Mouse (Mus musculus) adrenal gland, postnatal 4 days (tissue): ENCODE measurements around the gene Tmem222. TPM values are rescaled to one million over a fixed set of nuclear protein-coding genes. Genes with fewer than 3 reads are reported as not detected.

Source experiments
- DNase-seq, 2 experiments: peaks; one replicate each; pipeline ENCODE4 v3.0.0; 2021 to 2022; ENCODE audit warnings: low spot score in 2 of 2, mixed read lengths in 2 of 2
- total RNA-seq, 2 experiments: library from RNA; stranded (reverse); gene quantifications; 2 replicates each; pipeline ENCODE4 v1.2.3; 2021

Tmem222 gene
- total RNA-seq, 2 experiments from 2014 or later = 65.5 to 78.0 TPM

GRCm38 (mm10) chr4:133253412-133253811 is 24.2 kb downstream of the Tmem222 start:
- DNase-seq = no peak

- DNase-seq = no peak
Measured at GRCm38 (mm10) chr4:133252089-133252488, 25.5 kb downstream of the Tmem222 start.

- no peak for DNase-seq
Measured at GRCm38 (mm10) chr4:133251214-133251613, 26.4 kb downstream of the Tmem222 start.

GRCm38 (mm10) chr4:133250609-133251008 is 27.0 kb downstream of the Tmem222 start:
- DNase-seq = peak; percentile 67 to 75

DNA sequence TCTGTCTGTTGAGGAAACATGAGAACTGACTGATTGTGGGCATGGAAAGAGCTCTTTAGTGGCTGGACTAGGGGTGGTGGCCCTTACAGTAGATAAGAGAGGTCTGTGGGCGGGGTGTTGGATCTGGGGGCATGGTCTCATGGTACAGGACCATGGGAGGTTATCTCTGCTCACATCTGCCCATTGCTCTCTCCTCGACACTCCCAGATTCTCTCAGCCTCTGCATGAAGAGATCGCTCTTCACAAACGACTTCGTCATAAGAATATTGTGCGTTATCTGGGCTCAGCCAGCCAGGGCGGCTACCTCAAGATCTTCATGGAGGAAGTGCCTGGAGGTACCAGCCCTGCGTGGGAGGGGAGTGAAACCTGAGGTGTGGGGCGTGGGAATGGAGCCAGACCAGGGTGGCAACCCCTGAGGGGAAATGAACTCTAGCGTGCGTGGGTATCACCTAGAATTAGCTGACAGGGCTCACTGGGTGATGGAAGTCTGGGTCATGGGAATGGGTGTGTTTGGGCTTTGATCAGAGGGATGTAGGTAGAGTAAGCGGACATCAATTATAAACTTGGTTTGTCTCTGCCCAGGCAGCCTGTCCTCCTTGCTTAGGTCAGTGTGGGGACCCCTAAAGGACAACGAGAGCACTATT is 29.7 kb downstream of the Tmem222 start:
- DNase-seq = no peak

DNA sequence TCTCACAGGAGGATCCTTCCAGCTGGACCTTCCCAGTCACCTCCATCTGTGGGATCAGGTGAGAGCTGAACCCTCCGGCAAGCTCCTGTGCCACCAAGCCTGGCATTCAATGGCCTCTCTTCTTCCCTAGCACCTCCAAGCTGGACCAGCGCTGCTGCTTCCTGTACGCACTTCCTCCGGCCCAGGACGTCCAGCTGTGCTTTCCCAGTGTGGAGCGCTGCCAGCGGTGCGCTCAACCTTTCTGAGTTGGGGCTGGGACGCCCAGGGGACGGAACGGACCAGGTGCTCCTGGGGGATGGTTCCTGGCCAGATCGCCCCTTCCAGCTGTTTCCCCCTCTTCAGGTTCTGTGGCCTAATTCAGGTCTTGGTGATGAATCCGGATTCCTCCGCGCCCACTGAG is 30.5 kb downstream of the Tmem222 start:
- DNase-seq = no peak

DNA sequence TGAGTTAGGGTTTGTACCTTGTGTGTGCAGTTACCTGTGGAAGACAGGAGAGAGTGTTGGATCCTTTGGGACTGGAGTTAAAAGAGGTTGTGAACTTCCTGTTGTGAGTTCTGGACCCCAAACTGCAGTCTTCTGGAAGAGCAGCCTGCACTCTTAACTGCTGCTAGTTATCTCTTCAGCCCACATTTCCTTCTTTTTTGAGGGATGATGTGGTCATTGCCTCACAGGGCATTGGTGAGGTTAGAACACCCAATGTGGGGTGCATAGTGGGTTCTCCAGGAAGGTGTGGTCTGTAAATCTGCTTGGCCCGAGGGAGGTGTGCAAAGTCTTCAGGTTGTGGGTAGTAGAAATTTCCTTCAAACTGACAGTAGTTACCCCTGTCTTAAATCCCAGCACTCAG is 33.3 kb downstream of the Tmem222 start:
- DNase-seq = no peak

DNA sequence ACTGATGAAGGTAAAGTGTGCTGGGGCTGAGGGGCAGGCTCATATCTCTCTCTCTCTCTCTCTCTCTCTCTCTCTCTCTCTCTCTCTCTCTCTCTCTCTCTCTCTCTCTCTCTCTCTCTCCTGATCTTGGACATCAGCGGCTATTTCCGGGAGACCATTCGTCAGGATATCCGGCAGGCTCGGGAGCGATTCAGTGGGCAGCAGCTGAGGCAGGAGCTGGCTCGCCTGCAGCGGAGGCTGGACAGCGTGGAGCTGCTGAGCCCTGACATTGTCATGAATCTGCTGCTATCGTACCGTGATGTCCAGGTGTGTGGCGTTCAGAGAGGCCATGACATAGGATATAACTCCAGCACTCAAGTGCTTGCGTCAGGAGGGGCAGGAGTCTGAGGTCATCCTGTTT is 34.1 kb downstream of the Tmem222 start:
- no peak for DNase-seq

- no peak for DNase-seq
Measured at GRCm38 (mm10) chr4:133242710-133243109, 34.9 kb downstream of the Tmem222 start.

GRCm38 (mm10) chr4:133241910-133242309 is 35.7 kb downstream of the Tmem222 start:
- no peak for DNase-seq

GRCm38 (mm10) chr4:133240934-133241908 is 36.4 kb downstream of the Tmem222 start:
- DNase-seq = peak; percentile 80 to 87

DNA sequence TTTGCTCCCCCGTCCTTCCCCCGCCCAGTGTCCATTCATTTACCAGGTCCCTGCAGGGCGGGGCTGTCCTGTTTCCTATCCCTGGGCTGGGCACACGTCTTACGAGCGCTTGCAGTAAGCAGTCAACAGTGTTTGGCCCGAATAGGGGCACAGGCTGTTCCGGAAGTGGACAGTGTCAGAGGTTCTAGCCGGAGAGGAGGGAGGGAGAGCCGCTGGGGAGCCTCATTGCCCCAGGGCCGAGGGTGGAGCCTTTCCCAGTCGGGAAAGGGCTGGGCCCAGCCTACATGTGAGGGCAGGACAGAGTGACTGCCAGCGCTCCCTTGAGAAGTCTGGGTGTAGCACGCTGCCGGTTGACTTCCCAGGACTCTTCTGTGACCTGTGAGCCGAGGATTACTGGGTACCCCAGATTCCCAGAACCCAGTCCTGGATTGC is 37.1 kb downstream of the Tmem222 start, which contains the start of gene Map3k6:
Map3k6 (plus strand) TSS at position 329 of the 432 bp plus-strand sequence.
- peak; percentile 53 to 69 for DNase-seq

GRCm38 (mm10) chr4:133237911-133238310 is 39.7 kb downstream of the Tmem222 start:
- DNase-seq = no peak

- no peak for DNase-seq
Measured at GRCm38 (mm10) chr4:133235415-133235814, 42.2 kb downstream of the Tmem222 start.

DNA sequence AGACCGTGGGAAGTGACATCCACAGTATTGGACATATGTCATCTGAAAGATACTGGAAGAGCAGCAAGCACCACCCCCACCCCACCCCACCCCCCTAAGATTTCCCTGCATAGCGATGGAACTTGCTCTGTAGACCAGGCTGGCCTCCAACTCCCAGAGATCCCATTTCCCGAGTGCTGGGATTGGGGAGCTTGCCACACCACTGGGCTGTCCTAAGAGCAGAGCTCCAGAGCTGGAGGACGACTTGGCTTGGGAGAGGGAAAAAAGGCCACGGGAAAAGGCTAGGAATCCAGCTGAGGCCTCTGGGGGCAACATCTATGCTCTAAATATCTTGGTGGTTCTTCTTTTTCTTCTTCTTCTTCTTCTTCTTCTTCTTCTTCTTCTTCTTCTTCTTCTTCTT is 42.8 kb downstream of the Tmem222 start:
- DNase-seq = no peak

DNA sequence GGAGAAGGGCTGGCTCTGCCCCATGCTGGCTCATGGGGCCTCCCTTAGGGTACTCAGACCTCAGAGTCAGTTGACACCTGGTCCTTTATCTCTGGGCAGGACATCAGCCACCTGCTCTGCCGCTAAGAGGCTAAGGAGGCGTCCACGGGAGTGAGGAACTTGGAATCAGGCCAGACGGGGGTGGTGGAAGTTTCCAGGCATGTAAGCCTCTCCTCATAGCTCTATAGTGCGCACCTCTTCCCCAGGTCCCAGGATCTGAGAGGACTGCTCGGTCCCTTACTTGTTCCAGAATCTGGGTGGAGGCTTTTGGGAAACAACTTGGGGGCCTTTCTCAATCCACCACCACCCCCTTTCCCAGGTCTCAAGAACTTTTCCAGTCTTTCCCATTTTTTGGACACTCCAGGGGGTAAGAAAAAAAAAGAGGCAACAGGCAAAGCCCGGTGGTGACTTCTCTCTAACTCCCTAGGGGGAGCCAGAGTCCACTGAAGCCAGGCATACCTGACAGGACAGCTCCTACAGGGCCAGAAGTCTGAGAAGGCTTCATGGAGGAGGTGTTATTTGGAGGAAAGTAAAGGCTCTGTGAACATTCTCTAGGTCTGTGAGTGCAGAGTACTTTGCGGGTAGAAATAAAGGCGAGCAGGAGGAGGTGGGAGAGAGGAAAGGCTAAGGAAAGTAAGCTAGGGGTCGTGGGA is 44.2 kb downstream of the Tmem222 start:
- DNase-seq = peak in 1 of 2 experiments; percentile 39

DNA sequence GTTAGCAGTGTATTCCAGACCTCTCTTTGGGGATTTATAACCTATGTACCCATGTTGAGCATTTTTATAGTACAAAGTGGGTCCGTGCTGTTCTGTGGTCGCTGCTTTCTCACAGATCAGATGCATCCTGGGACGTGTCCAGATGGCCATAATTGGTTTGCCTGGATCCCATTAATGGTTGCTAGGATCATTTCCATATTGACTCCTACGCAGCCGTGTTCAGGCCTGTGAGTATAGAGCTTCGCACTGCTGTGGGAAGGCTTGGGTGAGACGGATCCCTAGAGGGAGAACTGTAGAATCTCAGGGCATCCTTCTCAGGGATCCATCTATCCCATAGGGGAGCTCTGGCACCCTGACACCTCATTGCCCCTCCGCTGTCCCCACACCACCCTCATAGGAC is 48.0 kb downstream of the Tmem222 start:
- DNase-seq = no peak

GRCm38 (mm10) chr4:133227636-133228035 is 50.0 kb downstream of the Tmem222 start:
- no peak for DNase-seq

- no peak for DNase-seq
Measured at GRCm38 (mm10) chr4:133226073-133226472, 51.5 kb downstream of the Tmem222 start.

- no peak for DNase-seq
Measured at GRCm38 (mm10) chr4:133223875-133224274, 53.7 kb downstream of the Tmem222 start.

DNA sequence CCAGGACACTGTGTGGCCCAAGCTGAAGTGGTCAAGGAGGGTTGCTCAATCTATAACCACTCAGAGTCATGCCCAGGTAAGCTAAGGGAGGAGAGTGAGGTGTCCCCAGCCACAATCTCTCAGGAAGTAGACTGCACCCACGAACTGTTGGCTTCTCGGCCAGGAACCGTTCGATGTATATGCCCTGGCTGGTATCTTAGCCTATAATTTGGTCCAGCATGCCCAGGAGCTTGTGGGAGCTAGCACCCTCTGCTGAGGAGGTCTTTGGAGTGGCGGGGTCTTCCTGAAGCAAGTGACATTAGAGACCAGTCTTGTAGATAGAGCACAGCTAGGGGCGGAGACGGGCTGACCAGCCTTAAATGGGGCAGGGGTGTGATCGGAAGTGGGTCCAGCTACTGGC is 55.9 kb downstream of the Tmem222 start:
- DNase-seq = no peak

DNA sequence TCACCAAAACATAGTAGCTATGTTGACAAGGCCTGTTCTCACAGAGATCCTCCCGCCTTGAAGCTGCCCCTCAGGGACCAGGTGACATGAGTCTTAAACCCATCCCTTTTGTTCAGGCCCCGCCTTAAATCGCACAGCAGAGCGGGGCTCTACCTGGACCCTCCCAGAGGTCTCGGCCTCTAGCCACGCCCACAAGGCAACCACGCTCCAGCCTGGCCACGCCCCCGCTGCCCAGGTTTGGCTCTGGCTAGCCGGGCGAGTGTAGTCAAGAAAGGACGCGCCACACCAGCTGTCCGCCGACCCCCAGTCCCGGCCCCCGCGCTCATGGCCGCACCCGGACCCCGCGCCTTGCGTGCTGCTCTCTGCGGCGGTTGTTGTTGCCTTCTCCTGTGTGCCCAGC is 56.9 kb downstream of the Tmem222 start:
- DNase-seq = no peak
